ENCODE assay signal across 23 mouse cellular contexts in genomic region chr3:96255926-96256593, GRCm38 (mm10). TPM values are rescaled to one million over a fixed set of nuclear protein-coding genes. Genes with fewer than 3 reads are reported as not detected.
DNase-seq lines count a peak whose midpoint lies in the region; ATAC-seq and TF ChIP-seq lines count a peak whose summit lies in the region.
"Had no signal": no experiment of that assay in that cellular context is flagged by ENCODE, and none has a peak within 500 bp of the region (broad histone marks: within the 10 kb centered on the region; RNA-seq: fewer than 3 reads in every experiment).

No protein-coding gene starts in this region.

- H3K4me2 ChIP-seq in heart, postnatal 0 days (ENCODE audit: low read depth, low read length) = no peak overlapping the region
- H3K4me2 ChIP-seq in lung, embryonic 14.5 days = 0 out of 2 replicates have a peak overlapping the region, but pooled peaks have one; percentile 6
- H3K4me2 ChIP-seq in lung, postnatal 0 days (replicated peaks; ENCODE audit: low read depth, low read length) = no peak overlapping the region
- H3K4me2 ChIP-seq in stomach, postnatal 0 days (replicated peaks; ENCODE audit: low read depth) = no peak overlapping the region
- H3K4me2 ChIP-seq: embryonic facial prominence, embryonic 12.5 days; heart, embryonic 15.5 days had no signal

- 0 out of 2 replicates have a peak, but pooled peaks cover 7% of the 10 kb centered on the region for H3K4me1 ChIP-seq in heart, postnatal 0 days (ENCODE audit: control insufficient read depth, insufficient read depth)
- H3K4me1 ChIP-seq in lung, embryonic 14.5 days (ENCODE audit: insufficient read depth) = no peaks in the 10 kb centered on the region
- no peaks in the 10 kb centered on the region for H3K4me1 ChIP-seq in lung, postnatal 0 days (ENCODE audit: insufficient read depth, low read depth, low read length)
- H3K4me1 ChIP-seq in stomach, postnatal 0 days (replicated peaks; ENCODE audit: control insufficient read depth, insufficient read depth) = no peaks in the 10 kb centered on the region; the same call in 1 of the 2 replicates
- peaks cover 2% of the 10 kb centered on the region; the same call in 1 of the 2 replicates for H3K4me1 ChIP-seq in heart, adult 2 months (ENCODE audit: control insufficient read depth, insufficient read depth, low read length)
- H3K4me1 ChIP-seq: embryonic facial prominence, embryonic 12.5 days had no signal

- DNase-seq in heart, postnatal 0 days (ENCODE audit: low spot score) = no peak
- DNase-seq in heart, adult 8-10 months (ENCODE audit: low spot score) = no peak
- no peak for DNase-seq in lung, embryonic 14.5 days
- no peak for DNase-seq in lung, postnatal 14 days
- DNase-seq in lung, postnatal 0 days (ENCODE audit: low spot score) = no peak
- no peak for DNase-seq in stomach, postnatal 0 days (ENCODE audit: low spot score)
- DNase-seq in spleen, postnatal 36 days (ENCODE audit: low spot score in 2 of 2) = no peak
- no peak for DNase-seq in heart, adult 2 months
- DNase-seq: adrenal gland, postnatal 25 days; cerebellum, adult 8-10 months; forebrain, postnatal 0 days; kidney, adult 18-20 months; right cerebral cortex, postnatal 14 days; thymus, adult 2 months had no signal

- no peak for ATAC-seq in heart, postnatal 0 days (ENCODE audit: insufficient read depth, low read depth)
- no peak for ATAC-seq in lung, embryonic 14.5 days (ENCODE audit: insufficient read depth)
- peak; percentile 32; the same call in 1 of the 2 replicates for ATAC-seq in lung, postnatal 0 days
- ATAC-seq in stomach, postnatal 0 days (ENCODE audit: low FRiP score, low TSS enrichment) = no peak; the same call in 1 of the 2 replicates
- ATAC-seq: activated CD4-positive, CD25-positive, alpha-beta regulatory T cell, adult 4 months; forebrain, postnatal 0 days; Patski had no signal

- no peak for TF ChIP-seq POLR2A in heart, adult 2 months (IDR thresholded peaks at IDR 0.05; ENCODE audit: insufficient read depth, low read depth, low read length)

- H3K9ac ChIP-seq in heart, postnatal 0 days (replicated peaks; ENCODE audit: low read depth, low read length) = no peak overlapping the region
- no peak overlapping the region for H3K9ac ChIP-seq in lung, embryonic 14.5 days
- no peak overlapping the region for H3K9ac ChIP-seq in lung, postnatal 0 days (replicated peaks; ENCODE audit: low read depth)
- H3K9ac ChIP-seq in stomach, postnatal 0 days (ENCODE audit: low read length) = no peak overlapping the region
- H3K9ac ChIP-seq in heart, adult 2 months (ENCODE audit: low read depth, low read length) = no peak overlapping the region
- H3K9ac ChIP-seq: embryonic facial prominence, embryonic 12.5 days; forebrain, postnatal 0 days; heart, embryonic 15.5 days had no signal

- H3K9me3 ChIP-seq in heart, postnatal 0 days (replicated peaks; ENCODE audit: control insufficient read depth, low read length) = no peaks in the 10 kb centered on the region
- no peaks in the 10 kb centered on the region for H3K9me3 ChIP-seq in lung, embryonic 14.5 days (ENCODE audit: low read depth, low read length)
- H3K9me3 ChIP-seq in lung, postnatal 0 days (ENCODE audit: low read length) = no peaks in the 10 kb centered on the region
- H3K9me3 ChIP-seq in stomach, postnatal 0 days (ENCODE audit: control insufficient read depth, low read length) = no peaks in the 10 kb centered on the region
- H3K9me3 ChIP-seq: embryonic facial prominence, embryonic 12.5 days; heart, embryonic 15.5 days; limb, embryonic 10.5 days; midbrain, embryonic 10.5 days had no signal

- TF ChIP-seq CTCF in heart, postnatal 0 days (IDR thresholded peaks at IDR 0.05; ENCODE audit: low read depth) = no peak
- TF ChIP-seq CTCF in lung, embryonic 14.5 days (IDR thresholded peaks at IDR 0.05; ENCODE audit: low read depth) = no peak
- TF ChIP-seq CTCF in lung, postnatal 0 days (IDR thresholded peaks at IDR 0.05) = no peak
- TF ChIP-seq CTCF in stomach, postnatal 0 days (IDR thresholded peaks at IDR 0.05; ENCODE audit: low read depth) = no peak
- no peak for TF ChIP-seq CTCF in heart, adult 2 months (IDR thresholded peaks at IDR 0.05)

- H3K27ac ChIP-seq in heart, postnatal 0 days (ENCODE audit: low read depth) = peak overlapping the region; percentile 16; the same call in 1 of the 2 replicates
- peak overlapping the region; percentile 33; the same call in 1 of the 2 replicates for H3K27ac ChIP-seq in lung, embryonic 14.5 days (ENCODE audit: low read depth)
- no peak overlapping the region for H3K27ac ChIP-seq in lung, postnatal 0 days (ENCODE audit: low read length)
- H3K27ac ChIP-seq in stomach, postnatal 0 days (replicated peaks) = 0 out of 2 replicates have a peak overlapping the region, but pooled peaks have one; percentile 56
- no peak overlapping the region for H3K27ac ChIP-seq in heart, adult 2 months
- H3K27ac ChIP-seq: embryonic facial prominence, embryonic 12.5 days; heart, embryonic 15.5 days; limb, embryonic 10.5 days had no signal

- H3K79me2 ChIP-seq in heart, adult 2 months (replicated peaks; ENCODE audit: control insufficient read depth, insufficient read depth, low read length) = no peaks in the 10 kb centered on the region

- no peak for TF ChIP-seq EP300 in heart, postnatal 0 days (IDR thresholded peaks at IDR 0.05; ENCODE audit: low read depth)
- peak; percentile 39 for TF ChIP-seq EP300 in lung, postnatal 0 days (IDR thresholded peaks at IDR 0.05)
- TF ChIP-seq EP300 in stomach, postnatal 0 days (optimal IDR thresholded peaks at IDR 0.05) = no peak
- TF ChIP-seq EP300 in heart, adult 2 months (IDR thresholded peaks at IDR 0.05; ENCODE audit: insufficient read depth, low read depth, low read length) = no peak

- intact Hi-C loops in heart, adult 2 months (cut with DNase I) = no loop called here

- no peaks in the 10 kb centered on the region for H3K36me3 ChIP-seq in heart, postnatal 0 days (replicated peaks; ENCODE audit: control insufficient read depth, insufficient read depth, low read length)
- H3K36me3 ChIP-seq in lung, embryonic 14.5 days (ENCODE audit: insufficient read depth) = no peaks in the 10 kb centered on the region
- no peaks in the 10 kb centered on the region for H3K36me3 ChIP-seq in lung, postnatal 0 days (ENCODE audit: insufficient read depth, low read length)
- H3K36me3 ChIP-seq in stomach, postnatal 0 days (ENCODE audit: control insufficient read depth, insufficient read depth, low read length) = no peaks in the 10 kb centered on the region
- no peaks in the 10 kb centered on the region; the same call in 1 of the 2 replicates for H3K36me3 ChIP-seq in heart, adult 2 months (ENCODE audit: control insufficient read depth, insufficient read depth, low read length)
- H3K36me3 ChIP-seq: embryonic facial prominence, embryonic 12.5 days; heart, embryonic 15.5 days; limb, embryonic 10.5 days; midbrain, embryonic 10.5 days had no signal

- no peaks in the 10 kb centered on the region for H3K27me3 ChIP-seq in heart, postnatal 0 days (ENCODE audit: control insufficient read depth, insufficient read depth, low read length)
- peaks cover 3% of the 10 kb centered on the region; the same call in 1 of the 2 replicates for H3K27me3 ChIP-seq in lung, embryonic 14.5 days (ENCODE audit: insufficient read depth, low read length)
- H3K27me3 ChIP-seq in lung, postnatal 0 days (replicated peaks; ENCODE audit: insufficient read depth, low read length) = peaks cover 13% of the 10 kb centered on the region
- no peaks in the 10 kb centered on the region for H3K27me3 ChIP-seq in stomach, postnatal 0 days (ENCODE audit: control insufficient read depth, insufficient read depth, low read length)
- H3K27me3 ChIP-seq in heart, adult 2 months (ENCODE audit: control insufficient read depth, insufficient read depth, low read length) = no peaks in the 10 kb centered on the region
- H3K27me3 ChIP-seq: embryonic facial prominence, embryonic 12.5 days; heart, embryonic 15.5 days; Patski had no signal

- WGBS in heart, postnatal 0 days = 64% methylated on average over 5 of the region's 5 CpGs
- WGBS in lung, embryonic 14.5 days = 56% methylated on average over 5 of the region's 5 CpGs
- WGBS in lung, postnatal 0 days = 44% methylated on average over 5 of the region's 5 CpGs
- WGBS in stomach, postnatal 0 days = 44% methylated on average over 5 of the region's 5 CpGs
- 49% methylated on average over 5 of the region's 5 CpGs for WGBS in heart, adult 2 months

- H3K4me3 ChIP-seq in heart, postnatal 0 days (ENCODE audit: low read depth, low read length) = no peak overlapping the region
- no peak overlapping the region for H3K4me3 ChIP-seq in lung, embryonic 14.5 days (ENCODE audit: low read depth, low read length)
- no peak overlapping the region for H3K4me3 ChIP-seq in lung, postnatal 0 days (ENCODE audit: low read depth, low read length)
- no peak overlapping the region for H3K4me3 ChIP-seq in stomach, postnatal 0 days (ENCODE audit: low read depth, low read length)
- H3K4me3 ChIP-seq in heart, adult 2 months = no peak overlapping the region
- H3K4me3 ChIP-seq: embryonic facial prominence, embryonic 12.5 days; heart, embryonic 15.5 days; limb, embryonic 10.5 days; midbrain, embryonic 10.5 days had no signal

RNA-seq across cellular contexts. Expression of gene Hist2h4, which starts 7.1 kb away (rescaled TPM):
- 129 and 135 TPM in 2 replicates for total RNA-seq in heart, postnatal 0 days (2014; rRNA removed; ENCODE audit: low replicate concordance)
- 5.4 and 5.9 TPM in 2 replicates for polyA plus RNA-seq in heart, postnatal 0 days (2015; fragmentation: Nextera tagmentation; extraction: Ambion mirVana)
- total RNA-seq in heart, adult 8-10 months (2022) = 10 to 100 TPM; 10.8 to 16.2 (median 12.3) TPM
- 11.3 and 16.6 TPM in 2 replicates for polyA plus RNA-seq in lung, embryonic 14.5 days (2014; fragmentation: Nextera tagmentation; extraction: Ambion mirVana)
- polyA plus RNA-seq in lung, postnatal 0 days (2015; fragmentation: Nextera tagmentation; extraction: Ambion mirVana) = 9.7 and 9.8 TPM in 2 replicates
- polyA plus RNA-seq in stomach, postnatal 0 days (2015; fragmentation: Nextera tagmentation; extraction: Ambion mirVana) = 5.4 and 9.8 TPM in 2 replicates
- 10 to 100 TPM; 11.6 to 14.0 TPM for total RNA-seq in heart, adult 2 months (2021)
- polyA plus RNA-seq in heart, adult 2 months (2012; rRNA removed) = 1.1 and 1.4 TPM in 2 replicates

RNA-seq across cellular contexts. Expression of gene Hist2h3c1, which starts 9.6 kb away (rescaled TPM):
- not detected in 2 replicates for total RNA-seq in heart, postnatal 0 days (2014; rRNA removed; ENCODE audit: low replicate concordance)
- 0.19 and 0.41 TPM in 2 replicates for polyA plus RNA-seq in heart, postnatal 0 days (2015; fragmentation: Nextera tagmentation; extraction: Ambion mirVana)
- total RNA-seq in heart, adult 8-10 months (2022) = not detected
- polyA plus RNA-seq in lung, embryonic 14.5 days (2014; fragmentation: Nextera tagmentation; extraction: Ambion mirVana) = 0.30 and 2.3 TPM in 2 replicates
- polyA plus RNA-seq in lung, postnatal 0 days (2015; fragmentation: Nextera tagmentation; extraction: Ambion mirVana) = 0.77 TPM in 1 of 2 replicates, not detected in the other
- 0.44 and 1.2 TPM in 2 replicates for polyA plus RNA-seq in stomach, postnatal 0 days (2015; fragmentation: Nextera tagmentation; extraction: Ambion mirVana)
- not detected for total RNA-seq in heart, adult 2 months (2021)
- polyA plus RNA-seq in heart, adult 2 months (2012; rRNA removed) = not detected in 2 replicates
- total RNA-seq: adrenal gland, postnatal 25 days; forebrain, postnatal 0 days; gastrocnemius, adult 18-20 months had no signal
- polyA plus RNA-seq: activated CD4-positive, CD25-positive, alpha-beta regulatory T cell, adult 4 months; cortical plate, adult 2 months; forebrain, postnatal 0 days; large intestine, adult 2 months; Patski; thymus, adult 2 months had no signal

RNA-seq across cellular contexts. Expression of gene Hist2h2aa1, which starts 10.8 kb away (rescaled TPM):
- total RNA-seq in heart, postnatal 0 days (2014; rRNA removed; ENCODE audit: low replicate concordance) = 1,660 and 2,559 TPM in 2 replicates
- polyA plus RNA-seq in heart, postnatal 0 days (2015; fragmentation: Nextera tagmentation; extraction: Ambion mirVana) = 22.0 and 24.6 TPM in 2 replicates
- total RNA-seq in heart, adult 8-10 months (2022) = 10 to 100 TPM in 3 of 4 experiments, 1 to 10 TPM in 1; 8.5 to 81.5 (median 26.6) TPM
- 13.0 and 15.7 TPM in 2 replicates for polyA plus RNA-seq in lung, embryonic 14.5 days (2014; fragmentation: Nextera tagmentation; extraction: Ambion mirVana)
- polyA plus RNA-seq in lung, postnatal 0 days (2015; fragmentation: Nextera tagmentation; extraction: Ambion mirVana) = 56.2 and 60.0 TPM in 2 replicates
- 81.4 and 98.7 TPM in 2 replicates for polyA plus RNA-seq in stomach, postnatal 0 days (2015; fragmentation: Nextera tagmentation; extraction: Ambion mirVana)
- total RNA-seq in heart, adult 2 months (2021) = 10 to 100 TPM in 1 of 2 experiments, 1 to 10 TPM in 1; 7.1 to 13.0 TPM
- 60.4 and 124 TPM in 2 replicates for polyA plus RNA-seq in heart, adult 2 months (2012; rRNA removed)

RNA-seq across cellular contexts. Expression of gene Hist2h3b, which starts 12.4 kb away (rescaled TPM):
- 1,066 and 1,627 TPM in 2 replicates for total RNA-seq in heart, postnatal 0 days (2014; rRNA removed; ENCODE audit: low replicate concordance)
- 13.1 and 16.2 TPM in 2 replicates for polyA plus RNA-seq in heart, postnatal 0 days (2015; fragmentation: Nextera tagmentation; extraction: Ambion mirVana)
- 10 to 100 TPM; 12.2 to 24.7 (median 15.9) TPM for total RNA-seq in heart, adult 8-10 months (2022)
- polyA plus RNA-seq in lung, embryonic 14.5 days (2014; fragmentation: Nextera tagmentation; extraction: Ambion mirVana) = 100 and 111 TPM in 2 replicates
- 12.5 and 12.9 TPM in 2 replicates for polyA plus RNA-seq in lung, postnatal 0 days (2015; fragmentation: Nextera tagmentation; extraction: Ambion mirVana)
- 16.4 and 34.4 TPM in 2 replicates for polyA plus RNA-seq in stomach, postnatal 0 days (2015; fragmentation: Nextera tagmentation; extraction: Ambion mirVana)
- total RNA-seq in heart, adult 2 months (2021) = 10 to 100 TPM; 11.5 to 18.3 TPM
- 0.94 and 5.2 TPM in 2 replicates for polyA plus RNA-seq in heart, adult 2 months (2012; rRNA removed)

RNA-seq across cellular contexts. Expression of gene Hist2h2bb, which starts 13.5 kb away (rescaled TPM):
- total RNA-seq in heart, postnatal 0 days (2014; rRNA removed; ENCODE audit: low replicate concordance) = 225 and 283 TPM in 2 replicates
- 0.59 and 1.7 TPM in 2 replicates for polyA plus RNA-seq in heart, postnatal 0 days (2015; fragmentation: Nextera tagmentation; extraction: Ambion mirVana)
- total RNA-seq in heart, adult 8-10 months (2022) = 10 to 100 TPM; 28.0 to 42.3 (median 33.7) TPM
- 23.2 and 26.7 TPM in 2 replicates for polyA plus RNA-seq in lung, embryonic 14.5 days (2014; fragmentation: Nextera tagmentation; extraction: Ambion mirVana)
- 0.48 and 2.9 TPM in 2 replicates for polyA plus RNA-seq in lung, postnatal 0 days (2015; fragmentation: Nextera tagmentation; extraction: Ambion mirVana)
- 3.8 and 5.5 TPM in 2 replicates for polyA plus RNA-seq in stomach, postnatal 0 days (2015; fragmentation: Nextera tagmentation; extraction: Ambion mirVana)
- 10 to 100 TPM; 34.1 to 34.7 TPM for total RNA-seq in heart, adult 2 months (2021)
- polyA plus RNA-seq in heart, adult 2 months (2012; rRNA removed) = 1.2 TPM in 1 of 2 replicates, not detected in the other

Comparison
In these comparisons a context has a peak if more than half of its experiments do, and no peak if none do; other contexts are left out.
1. H3K27ac ChIP-seq: peak in heart, postnatal 0 days (single experiment), lung, embryonic 14.5 days (single experiment) and stomach, postnatal 0 days (single experiment); none in lung, postnatal 0 days (single experiment) and heart, adult 2 months (single experiment).